Mouse (Mus musculus) liver, embryonic 14.5 days (tissue): ENCODE results near the gene Bmf.

Source experiments
- CTCF ChIP-seq: IDR thresholded peaks from 2 replicates; pipeline ENCODE4 v1.5.1; 2016; ENCODE audit warnings: antibody characterized with exemption, low read depth, control low read depth
- EP300 ChIP-seq: IDR thresholded peaks from 2 replicates; pipeline ENCODE4 v1.6.1; 2016; ENCODE audit warnings: antibody characterized with exemption, low read depth

DNA sequence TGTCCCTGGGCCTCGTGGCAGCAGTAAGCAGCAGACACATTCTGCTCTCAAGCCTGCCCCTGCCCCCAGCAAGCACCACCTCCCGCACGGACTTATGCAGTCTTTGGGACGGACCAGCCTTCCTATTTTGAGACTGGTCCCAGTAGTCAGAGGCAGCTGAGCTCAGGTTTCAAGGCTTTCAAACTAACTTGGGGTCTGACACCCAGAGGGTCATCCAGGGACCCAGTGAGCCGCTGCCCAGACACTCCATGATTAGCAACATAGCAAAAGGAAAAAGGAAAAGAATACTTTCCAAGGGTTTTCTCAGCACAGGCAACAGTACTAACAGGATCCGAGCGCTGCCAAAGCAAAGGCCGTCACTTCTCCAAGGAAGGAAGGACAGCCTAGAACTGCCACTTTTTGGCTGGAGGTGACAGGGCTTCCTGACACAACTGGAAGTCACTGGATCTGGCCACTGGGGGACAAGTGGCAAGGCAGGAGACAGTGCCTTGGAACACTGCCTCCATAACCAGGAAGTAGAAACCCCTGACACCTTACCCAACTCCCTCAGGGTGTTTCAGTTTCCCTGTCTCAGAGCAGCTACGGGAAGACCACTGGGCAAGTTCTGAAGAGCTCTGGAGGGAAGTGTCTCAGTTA, 9.5 kb downstream of the Bmf start:
- TF ChIP-seq CTCF = no peak
- no peak for TF ChIP-seq EP300
